Mouse (Mus musculus) right cerebral cortex, adult 18-20 months (tissue): ENCODE measurements at regions not wholly inside any gene's neighbourhood (a gene's known extent, or its start where the extent isn't known, plus 50 kb on each side); places are given as distances from the start of the nearest gene placed in this dataset.

Source experiments
- DNase-seq: peaks from one replicate; pipeline ENCODE4 v3.0.0; 2022; ENCODE audit warnings: mixed read lengths

DNA sequence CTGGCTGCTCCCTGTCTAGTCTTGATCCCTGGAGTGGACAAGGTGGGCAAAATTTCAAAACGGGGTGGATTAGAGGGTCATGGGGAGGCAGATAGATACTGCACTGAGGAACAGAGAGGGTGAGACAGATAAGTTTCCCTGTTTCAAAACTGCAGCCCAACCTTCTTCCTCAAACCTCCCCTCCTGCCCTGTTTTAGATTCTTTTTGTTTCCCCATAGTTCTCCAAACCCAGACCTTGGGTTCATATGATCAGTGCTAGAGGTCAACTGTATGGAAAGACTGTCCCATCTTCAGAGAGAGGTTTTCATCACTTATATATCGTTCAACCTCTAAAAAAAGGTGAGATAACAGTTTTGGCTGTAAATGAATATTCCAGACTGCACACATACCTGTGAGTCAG is 152.1 kb upstream of the Spdye4c start:
- no peak for DNase-seq

DNA sequence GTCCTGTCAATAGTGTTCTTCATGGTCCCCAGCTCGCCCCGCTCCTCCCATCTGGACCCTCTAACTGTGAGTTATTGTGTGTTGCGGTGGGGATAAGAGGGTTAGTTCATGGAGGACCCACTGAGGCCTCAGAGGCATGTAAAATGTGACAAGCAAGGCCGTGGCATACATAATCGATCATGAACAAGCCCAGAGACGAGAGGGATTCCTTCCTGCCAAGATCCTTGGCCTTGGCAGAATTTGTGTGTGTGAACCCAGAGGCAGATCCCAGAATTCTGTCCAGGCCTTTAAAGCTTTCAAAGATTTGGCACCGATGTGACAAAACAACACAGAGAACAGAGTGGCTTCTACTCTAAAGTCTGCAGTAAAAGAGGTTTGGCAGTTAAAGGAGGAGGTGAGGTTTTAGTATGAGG is 146.4 kb upstream of the Spdye4c start:
- no peak for DNase-seq

- DNase-seq = no peak
Measured at GRCm38 (mm10) chr2:128445443-128445842, 145.6 kb upstream of the Spdye4c start.

DNA sequence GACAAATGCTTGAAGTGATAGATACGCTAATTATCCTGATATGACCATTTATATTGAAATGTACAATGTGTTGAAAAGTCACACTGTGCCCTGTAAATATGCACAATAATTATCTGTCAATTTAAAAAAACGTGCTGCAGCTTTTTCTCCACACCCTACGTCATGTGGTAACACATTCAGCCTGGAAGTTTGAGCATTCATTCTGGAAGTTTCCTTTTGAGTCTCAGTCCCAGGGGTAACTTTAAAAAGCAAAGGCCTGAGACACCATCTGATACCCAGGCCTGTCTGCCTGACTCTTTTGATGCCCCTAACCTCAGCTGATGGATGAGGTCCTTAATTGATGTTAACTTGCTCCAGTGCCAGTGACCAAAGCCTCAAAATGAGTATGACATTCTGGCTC is 141.7 kb upstream of the Spdye4c start:
- no peak for DNase-seq

GRCm38 (mm10) chr2:128450045-128450444 is 141.0 kb upstream of the Spdye4c start:
- no peak for DNase-seq

GRCm38 (mm10) chr2:128451554-128452239 is 139.3 kb upstream of the Spdye4c start:
- no peak for DNase-seq

DNA sequence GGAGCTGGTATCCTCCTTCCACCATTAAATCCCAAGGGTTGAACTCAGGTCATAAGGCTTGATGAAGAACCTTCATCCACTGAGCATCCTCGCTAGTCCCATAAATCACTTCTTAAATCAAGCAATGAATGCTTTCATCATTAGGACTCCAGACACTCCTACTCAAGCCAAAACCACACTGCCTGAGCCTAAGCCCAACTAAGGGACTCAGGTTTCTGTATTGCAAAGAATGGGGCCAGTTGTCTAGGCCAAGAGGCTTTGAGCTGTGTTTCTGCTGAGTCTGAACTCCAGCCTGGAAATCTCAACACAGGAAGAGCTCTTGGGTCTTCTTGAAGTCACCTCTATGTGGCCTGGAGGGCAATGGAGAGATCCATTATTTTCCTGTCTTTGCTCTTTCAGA is 138.4 kb upstream of the Spdye4c start:
- DNase-seq = no peak

DNA sequence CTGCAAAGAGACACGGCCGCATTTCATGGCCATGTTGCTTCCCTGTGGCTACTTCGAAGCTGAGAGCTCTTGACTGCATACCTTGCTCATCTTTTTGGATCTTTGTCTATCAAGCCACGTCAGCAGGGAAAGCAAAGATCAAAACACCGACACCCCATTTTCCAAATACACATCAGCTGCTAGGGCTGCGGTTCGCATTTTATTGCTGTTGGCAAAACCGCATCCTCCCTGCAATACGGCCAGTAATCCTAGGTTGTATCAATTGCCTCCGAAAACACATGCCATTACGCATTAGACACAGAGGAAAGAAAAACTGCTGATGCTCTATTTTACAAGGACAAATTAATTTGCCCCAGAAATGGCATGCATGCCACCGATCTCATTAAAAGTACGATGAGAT is 136.5 kb upstream of the Spdye4c start:
- DNase-seq = no peak

DNA sequence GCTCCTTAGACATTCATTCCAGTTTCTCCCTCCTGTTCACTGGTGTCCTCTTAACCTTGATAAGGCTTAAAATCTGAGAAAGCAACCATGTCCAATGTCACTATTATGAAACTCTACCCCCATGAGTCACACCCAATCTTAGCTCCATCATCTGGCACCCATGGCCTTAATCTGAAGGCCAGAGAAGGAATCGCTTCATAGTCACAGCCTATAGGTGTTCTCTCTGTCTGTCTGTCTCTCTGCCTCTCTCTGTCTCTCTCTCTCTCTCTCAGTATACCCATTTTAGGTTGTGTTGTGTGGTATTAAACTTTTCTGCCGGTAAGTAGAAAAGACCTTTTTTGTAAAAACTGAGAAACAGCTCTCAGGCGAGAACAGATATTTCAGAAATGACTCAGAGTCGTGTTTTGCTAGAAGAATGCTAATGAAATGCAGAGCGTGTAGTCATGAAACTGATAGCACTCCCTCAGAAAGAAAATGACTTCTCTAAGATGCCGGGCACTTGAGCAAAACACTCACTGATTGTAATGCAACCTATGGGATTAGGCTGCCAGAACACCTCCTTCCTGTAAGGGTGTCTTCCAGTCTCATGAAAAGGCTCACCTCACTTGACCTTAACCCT is 133.3 kb upstream of the Spdye4c start:
- no peak for DNase-seq

DNA sequence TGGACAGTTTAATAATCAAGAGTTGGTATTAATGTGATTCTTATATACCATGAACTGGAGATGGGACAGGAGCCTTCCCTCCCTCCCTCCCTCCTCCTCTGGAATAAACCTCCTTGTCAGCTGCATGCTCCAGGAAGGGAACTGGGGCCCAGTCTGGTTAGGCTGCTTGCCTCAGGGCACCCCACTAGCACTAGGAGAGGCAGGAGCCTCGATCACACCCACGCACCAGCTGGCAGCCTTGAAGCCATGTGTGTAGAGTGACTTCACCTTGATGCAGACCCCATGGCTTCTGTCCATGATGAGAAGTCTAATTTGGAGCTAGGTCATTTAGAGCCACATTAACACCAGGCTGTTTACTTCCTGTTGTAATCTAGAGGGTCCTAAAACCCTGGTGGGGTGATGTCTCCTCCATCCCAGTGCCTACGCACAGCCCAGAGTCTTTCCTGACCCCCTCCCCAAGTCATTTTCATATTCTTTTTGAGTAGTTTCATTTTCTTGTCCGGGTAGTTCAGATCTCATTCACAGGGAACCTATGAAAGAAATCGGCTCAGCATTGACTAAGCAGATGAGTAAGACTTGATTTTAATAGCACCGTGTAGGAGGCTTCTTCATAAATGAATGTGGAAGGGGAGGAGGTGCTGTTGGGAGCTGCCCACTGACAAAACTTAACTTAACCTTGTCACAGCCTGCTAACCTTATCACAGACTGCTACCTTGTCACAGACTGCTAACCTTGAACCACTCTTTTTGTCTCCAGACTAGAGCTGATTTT is 125.6 kb upstream of the Spdye4c start:
- no peak for DNase-seq

- no peak for DNase-seq
Measured at GRCm38 (mm10) chr2:128467490-128468245, 123.3 kb upstream of the Spdye4c start.

GRCm38 (mm10) chr2:128468323-128468722 is 122.7 kb upstream of the Spdye4c start:
- no peak for DNase-seq

DNA sequence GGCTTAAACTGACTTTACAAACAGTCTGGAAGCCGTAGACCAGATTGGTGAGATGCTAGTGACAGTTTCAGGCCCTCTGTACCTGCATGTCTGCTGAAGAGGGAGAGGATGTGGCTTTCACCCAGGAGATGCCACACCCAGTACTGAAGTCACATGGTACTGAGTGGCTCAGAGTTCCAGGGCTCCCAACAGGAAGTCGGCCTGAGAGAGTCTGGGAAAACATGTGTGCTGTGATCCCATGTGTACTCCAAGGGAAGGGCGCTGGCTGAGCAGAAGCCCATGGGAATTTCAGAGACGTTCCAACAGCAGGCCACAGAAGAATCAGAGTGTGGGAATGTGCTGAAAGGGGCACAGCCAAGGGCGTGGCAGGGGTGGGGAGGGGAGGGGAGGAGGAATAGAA is 120.7 kb upstream of the Spdye4c start:
- DNase-seq = no peak

GRCm38 (mm10) chr2:128473241-128473954 is 117.6 kb upstream of the Spdye4c start:
- no peak for DNase-seq

DNA sequence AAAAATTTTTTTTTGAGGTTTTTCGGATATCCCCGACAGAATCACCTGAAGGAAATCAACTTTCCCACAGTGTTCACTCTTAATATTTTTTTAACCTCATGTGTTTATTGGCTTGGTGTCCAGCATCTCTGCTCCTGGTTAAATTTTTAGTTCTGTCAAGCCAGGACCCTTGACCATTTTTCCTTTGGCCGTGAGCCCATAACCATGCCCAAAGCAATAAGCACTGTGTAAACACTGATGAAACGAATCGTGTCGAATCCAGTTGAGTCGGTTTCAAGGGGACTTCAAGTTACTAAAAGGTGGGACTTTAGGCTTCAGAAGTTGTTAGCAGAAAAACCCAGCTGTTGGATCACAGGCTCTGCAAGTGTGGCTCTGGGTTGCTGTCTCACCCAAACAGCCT is 117.0 kb upstream of the Spdye4c start:
- no peak for DNase-seq

- no peak for DNase-seq
Measured at GRCm38 (mm10) chr2:128477242-128477641, 113.8 kb upstream of the Spdye4c start.

DNA sequence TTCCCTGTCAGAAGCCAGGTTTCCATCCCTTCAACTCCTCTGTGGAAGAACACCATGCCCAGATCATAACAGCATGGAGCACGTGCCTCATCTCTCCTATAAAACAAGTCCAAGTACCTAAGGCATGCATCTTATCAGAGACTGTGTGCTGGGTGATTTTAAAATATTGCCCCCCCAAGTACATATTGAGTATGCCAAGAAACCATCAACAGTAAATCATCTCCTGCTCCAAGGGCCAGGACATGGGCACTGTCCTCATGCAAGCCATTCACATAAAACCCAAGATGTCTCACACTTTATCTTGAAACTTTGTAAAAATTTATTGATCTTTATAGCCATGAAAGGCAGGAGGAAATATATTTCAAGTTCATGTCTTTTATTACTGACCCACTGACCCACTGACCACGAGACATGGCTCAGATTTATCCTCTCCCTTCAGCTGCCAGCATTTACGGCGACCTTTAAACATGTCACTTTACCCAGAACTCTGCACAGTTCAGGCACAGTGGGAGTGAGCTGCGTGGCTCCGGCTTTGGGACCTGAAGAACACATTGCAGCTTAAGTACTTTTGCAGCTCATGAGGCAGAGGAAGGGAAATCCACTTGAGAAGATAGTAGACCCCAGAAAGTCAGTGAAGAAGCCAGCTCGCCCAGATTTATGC is 99.7 kb upstream of the Spdye4c start:
- DNase-seq = no peak

DNA sequence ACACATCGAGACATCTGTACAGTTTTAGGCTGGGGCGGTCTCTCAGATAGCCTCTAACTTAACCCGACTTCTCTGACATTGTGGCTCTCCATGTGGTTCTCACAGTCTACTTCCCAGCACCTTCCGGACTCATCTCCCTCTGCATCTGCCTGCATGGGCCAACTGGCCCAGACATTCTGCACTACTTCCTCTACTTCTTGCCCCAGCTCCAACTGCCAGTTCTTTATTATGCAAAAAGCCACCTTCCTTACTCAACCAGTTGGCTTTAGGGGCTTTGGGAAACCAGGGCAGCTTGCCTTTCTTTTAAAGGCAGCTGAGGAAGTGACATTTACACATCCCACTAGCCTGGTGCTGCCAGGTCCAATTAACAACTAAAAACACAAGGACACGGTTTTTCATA is 97.1 kb upstream of the Spdye4c start:
- no peak for DNase-seq

- DNase-seq = peak; percentile 20
Measured at GRCm38 (mm10) chr2:128497891-128498290, 93.1 kb upstream of the Spdye4c start.

GRCm38 (mm10) chr2:128498611-128499010 is 92.4 kb upstream of the Spdye4c start:
- DNase-seq = peak; percentile 50

DNA sequence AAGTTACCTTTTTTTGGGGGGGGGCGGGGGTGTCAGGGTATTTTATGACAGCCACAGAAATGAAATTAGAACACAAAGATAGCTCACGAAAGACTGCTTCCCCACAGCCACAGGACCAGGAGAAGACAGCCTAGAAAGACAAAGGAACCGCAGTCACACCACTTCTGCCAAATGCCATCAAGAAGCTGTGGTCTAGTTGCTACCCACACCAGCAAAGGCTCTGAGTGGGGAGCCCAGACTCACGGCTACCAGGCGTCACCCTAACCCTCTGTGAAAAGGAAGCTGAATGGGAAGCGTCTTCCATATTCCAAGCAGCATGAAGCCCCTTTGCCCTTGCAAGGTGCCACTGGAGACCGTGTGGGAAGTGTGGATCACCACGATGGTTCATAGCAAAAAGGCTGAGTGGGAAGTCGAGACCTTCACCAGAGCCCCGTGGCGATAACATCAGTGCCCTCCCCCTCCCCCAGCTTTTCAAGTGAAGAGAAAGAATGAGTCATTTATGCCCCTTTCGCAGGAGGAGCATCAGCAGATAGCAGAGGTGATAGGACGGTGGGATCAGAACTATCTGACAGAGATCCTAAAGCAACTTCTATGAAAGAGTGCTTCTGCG is 91.3 kb upstream of the Spdye4c start:
- DNase-seq = no peak

DNA sequence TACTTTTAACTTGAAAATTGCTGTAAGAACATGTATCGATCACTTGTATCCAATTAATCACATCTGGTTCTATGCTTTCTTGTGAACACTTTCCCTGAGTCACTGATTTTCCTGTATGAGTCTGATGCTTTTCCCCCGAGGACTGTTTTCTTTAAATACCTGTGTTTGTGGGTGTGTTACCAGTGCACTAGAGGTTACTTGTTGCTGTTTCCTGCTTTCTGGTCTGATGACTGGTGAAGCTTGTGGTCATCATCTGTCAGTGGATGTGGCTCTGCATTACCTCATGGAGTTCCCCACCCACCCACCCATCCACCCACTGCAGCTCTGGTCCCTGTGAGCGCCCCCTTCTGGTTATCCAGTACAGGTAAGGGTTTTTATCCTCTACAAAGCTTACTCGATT is 88.3 kb upstream of the Spdye4c start:
- DNase-seq = no peak
